Mouse (Mus musculus): Measurements from ENCODE around the gene 1700001L19Rik.
"Not testable (repeated sequence)": the region's sequence is repeated elsewhere in the genome, so short reads cannot be mapped to it uniquely, and the experiment has no call there.

Gene 1700001L19Rik

GRCm38 (mm10) chr13:68597199-68597598 lies at the start of gene 1700001L19Rik:
TSS of gene 1700001L19Rik (plus strand) at chr13:68597421.
- DNase-seq (ENCODE audit: extremely low read depth, low read depth) = no peak

- DNase-seq (ENCODE audit: extremely low read depth, low read depth) = not testable (repeated sequence)
Measured at GRCm38 (mm10) chr13:68553391-68553790, 43.8 kb upstream of the 1700001L19Rik start.

- DNase-seq (ENCODE audit: extremely low read depth, low read depth) = no peak
Measured at GRCm38 (mm10) chr13:68568110-68568509, 29.1 kb upstream of the 1700001L19Rik start.

- DNase-seq (ENCODE audit: extremely low read depth, low read depth) = no peak
Measured at GRCm38 (mm10) chr13:68568548-68568947, 28.7 kb upstream of the 1700001L19Rik start.

GRCm38 (mm10) chr13:68569589-68570336 lies 27.5 kb upstream of the 1700001L19Rik start:
- DNase-seq (ENCODE audit: extremely low read depth, low read depth) = peak; percentile 25

- DNase-seq (ENCODE audit: extremely low read depth, low read depth) = no peak
Measured at GRCm38 (mm10) chr13:68572247-68572646, 25.0 kb upstream of the 1700001L19Rik start.

- no peak for DNase-seq (ENCODE audit: extremely low read depth, low read depth)
Measured at GRCm38 (mm10) chr13:68572966-68573913, 24.0 kb upstream of the 1700001L19Rik start.

- no peak for DNase-seq (ENCODE audit: extremely low read depth, low read depth)
Measured at GRCm38 (mm10) chr13:68574398-68574797, 22.8 kb upstream of the 1700001L19Rik start.

- no peak for DNase-seq (ENCODE audit: extremely low read depth, low read depth)
Measured at GRCm38 (mm10) chr13:68577945-68578344, 19.3 kb upstream of the 1700001L19Rik start.

- peak; percentile 16 for DNase-seq (ENCODE audit: extremely low read depth, low read depth)
Measured at GRCm38 (mm10) chr13:68581086-68581740, 16.0 kb upstream of the 1700001L19Rik start.

GRCm38 (mm10) chr13:68581747-68582516 lies 15.3 kb upstream of the 1700001L19Rik start, which contains the start of the genes Mtrr and Fastkd3:
TSS of gene Mtrr (minus strand) at chr13:68582149.
TSS of gene Fastkd3 (plus strand) at chr13:68582234.
- peak; percentile 78 for DNase-seq (ENCODE audit: extremely low read depth, low read depth)

GRCm38 (mm10) chr13:68582517-68582780 lies 14.8 kb upstream of the 1700001L19Rik start:
- peak; percentile 8 for DNase-seq (ENCODE audit: extremely low read depth, low read depth)

GRCm38 (mm10) chr13:68583961-68584360 lies 13.3 kb upstream of the 1700001L19Rik start:
- DNase-seq (ENCODE audit: extremely low read depth, low read depth) = no peak

GRCm38 (mm10) chr13:68585441-68585840 lies 11.8 kb upstream of the 1700001L19Rik start:
- no peak for DNase-seq (ENCODE audit: extremely low read depth, low read depth)

- no peak for DNase-seq (ENCODE audit: extremely low read depth, low read depth)
Measured at GRCm38 (mm10) chr13:68588352-68588751, 8.9 kb upstream of the 1700001L19Rik start.

GRCm38 (mm10) chr13:68593797-68594196 lies 3.4 kb upstream of the 1700001L19Rik start:
- DNase-seq (ENCODE audit: extremely low read depth, low read depth) = no peak

- DNase-seq (ENCODE audit: extremely low read depth, low read depth) = no peak
Measured at GRCm38 (mm10) chr13:68597667-68598066, 446 bp downstream of the 1700001L19Rik start.

GRCm38 (mm10) chr13:68598953-68599352 lies 1.7 kb downstream of the 1700001L19Rik start:
- DNase-seq (ENCODE audit: extremely low read depth, low read depth) = no peak

GRCm38 (mm10) chr13:68601184-68601583 lies 4.0 kb downstream of the 1700001L19Rik start:
- DNase-seq (ENCODE audit: extremely low read depth, low read depth) = no peak

- DNase-seq (ENCODE audit: extremely low read depth, low read depth) = no peak
Measured at GRCm38 (mm10) chr13:68603085-68603484, 5.9 kb downstream of the 1700001L19Rik start.

- DNase-seq (ENCODE audit: extremely low read depth, low read depth) = no peak
Measured at GRCm38 (mm10) chr13:68605689-68606126, 8.5 kb downstream of the 1700001L19Rik start.
